Mouse (Mus musculus): ENCODE results near the gene Klrb1b.

Gene Klrb1b

DNA sequence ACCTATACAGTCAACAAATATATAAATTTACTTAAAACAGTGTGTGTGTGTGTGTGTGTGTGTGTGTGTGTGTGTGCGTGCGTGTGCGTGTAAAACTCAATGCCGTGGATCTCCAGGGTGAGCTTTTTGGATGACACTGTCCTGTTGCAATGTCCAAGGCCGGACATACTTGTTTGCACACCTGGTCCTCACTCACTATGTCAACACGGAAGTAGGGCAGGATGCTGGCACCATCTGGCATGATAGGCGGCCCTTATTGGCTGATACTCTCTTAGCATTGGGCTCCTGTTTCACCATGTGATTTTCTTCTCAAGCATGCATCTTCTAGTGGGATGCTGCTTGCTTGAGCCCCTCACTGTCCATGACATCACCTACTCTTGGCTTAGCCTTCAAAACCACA, 13.8 kb upstream of the Klrb1b start:
- peak; percentile 58 for DNase-seq

DNA sequence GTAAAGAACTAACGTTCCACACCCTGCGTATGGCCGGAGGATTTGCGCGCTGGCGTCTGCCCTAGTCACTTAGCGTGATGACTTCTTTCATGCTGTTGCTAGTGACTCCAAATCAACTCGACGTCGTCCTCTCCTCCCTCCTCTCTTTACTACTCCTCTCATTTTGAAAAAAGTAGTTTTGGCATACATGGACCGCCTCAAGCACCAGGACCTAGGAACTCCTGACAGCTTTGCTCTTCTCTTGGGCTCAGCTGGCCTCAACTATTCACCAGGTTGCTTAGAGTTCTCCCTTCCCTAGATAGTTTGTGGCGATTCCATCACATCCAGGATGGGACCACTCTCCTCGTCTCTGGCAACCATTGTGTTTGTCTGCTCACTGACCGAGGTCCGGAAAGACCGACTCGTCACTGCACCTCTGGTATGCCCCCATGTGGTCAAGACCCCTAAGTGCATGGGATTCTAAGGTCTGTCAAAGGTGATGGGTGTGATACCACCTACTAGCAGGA, 13.2 kb upstream of the Klrb1b start:
- peak; percentile 90 for DNase-seq

DNA sequence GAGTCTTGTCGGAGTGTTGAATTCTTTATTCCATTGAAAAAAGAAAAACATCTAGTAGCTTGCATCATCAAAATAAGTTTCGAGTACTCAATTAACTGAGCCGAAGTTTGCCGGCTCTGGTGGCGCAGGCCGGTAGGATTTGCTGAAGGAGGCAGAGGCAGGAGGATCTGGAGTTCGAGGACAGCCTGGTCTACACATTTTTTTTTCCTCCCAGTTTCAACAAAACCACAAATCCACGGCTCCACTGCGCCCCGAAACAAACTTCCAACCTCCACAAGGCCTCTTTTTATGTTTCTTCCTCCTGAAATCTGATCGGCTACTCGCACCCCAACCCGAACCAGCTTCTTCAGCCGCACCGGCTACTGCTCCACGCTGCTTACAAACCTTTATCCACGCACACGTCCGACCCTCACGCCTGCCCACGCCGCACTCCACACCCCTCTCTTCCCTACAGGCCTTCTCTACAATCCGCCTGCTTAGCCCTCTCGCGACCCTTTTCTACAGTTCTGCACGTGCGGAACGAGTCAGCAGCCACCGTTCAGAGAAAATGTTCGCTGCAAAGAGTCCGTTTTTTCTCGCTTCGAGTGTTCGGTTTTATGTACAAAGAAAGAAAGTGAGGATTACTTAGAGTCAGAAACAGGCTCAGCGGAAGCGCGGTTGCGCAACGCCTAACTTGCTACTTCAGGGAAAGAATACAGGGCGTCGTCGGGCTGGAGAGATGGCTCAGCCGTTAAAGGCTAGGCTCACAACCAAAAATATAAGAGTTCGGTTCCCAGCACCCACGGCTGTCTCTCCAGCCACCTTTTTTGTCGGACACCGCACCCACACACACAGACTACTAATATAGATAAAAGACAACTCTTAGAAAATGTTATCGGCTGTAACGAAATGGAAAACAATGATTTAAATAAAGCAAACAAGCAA, 12.5 kb upstream of the Klrb1b start:
- peak; percentile 87 for DNase-seq

DNA sequence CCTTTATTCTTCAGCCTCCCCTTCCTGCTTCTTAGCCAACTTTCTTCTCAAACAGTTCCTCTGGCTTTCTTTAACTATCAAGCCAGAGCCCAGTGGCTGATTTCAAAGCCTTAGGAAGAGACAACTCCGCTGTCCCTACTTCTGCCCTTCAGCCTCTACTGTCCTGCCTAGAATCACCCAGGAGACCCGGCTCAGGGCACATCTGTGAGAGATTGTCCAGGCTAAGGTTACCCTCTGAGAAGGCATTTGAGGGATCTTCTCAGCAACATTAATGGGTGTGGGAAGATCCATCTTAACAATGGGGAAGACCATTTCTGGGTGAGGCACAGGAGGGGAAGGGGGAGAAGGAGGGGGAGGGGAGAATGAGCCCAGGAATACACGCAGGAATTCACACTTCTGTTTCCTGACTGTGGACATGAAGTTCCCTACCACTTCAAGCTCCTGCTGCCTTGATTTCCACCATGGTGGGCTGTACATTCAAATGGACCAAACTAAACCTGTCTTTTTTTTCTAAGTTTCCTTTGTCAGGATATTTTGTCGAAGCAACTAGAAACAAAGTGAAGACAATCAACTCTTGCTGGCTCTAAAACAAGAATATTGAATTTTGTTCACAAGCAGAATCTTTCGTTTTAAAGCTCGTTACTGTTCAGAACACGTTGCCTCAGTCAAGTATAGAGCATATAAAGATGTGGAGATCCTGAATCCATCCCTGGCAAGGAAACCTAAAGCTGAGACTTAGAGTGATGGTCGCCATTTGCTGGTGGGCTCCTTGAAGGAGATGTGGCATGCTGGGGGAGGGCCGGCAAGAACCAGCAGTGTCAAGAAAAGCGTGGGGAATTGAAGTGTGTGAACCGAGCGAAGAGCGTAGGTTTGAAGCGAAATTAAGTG, 11.6 kb upstream of the Klrb1b start:
- DNase-seq: peak; percentile 36

- DNase-seq: no peak
Measured at GRCm38 (mm10) chr6:128836955-128837334, 10.8 kb upstream of the Klrb1b start.

GRCm38 (mm10) chr6:128836191-128836954, 10.2 kb upstream of the Klrb1b start:
- no peak for DNase-seq

DNA sequence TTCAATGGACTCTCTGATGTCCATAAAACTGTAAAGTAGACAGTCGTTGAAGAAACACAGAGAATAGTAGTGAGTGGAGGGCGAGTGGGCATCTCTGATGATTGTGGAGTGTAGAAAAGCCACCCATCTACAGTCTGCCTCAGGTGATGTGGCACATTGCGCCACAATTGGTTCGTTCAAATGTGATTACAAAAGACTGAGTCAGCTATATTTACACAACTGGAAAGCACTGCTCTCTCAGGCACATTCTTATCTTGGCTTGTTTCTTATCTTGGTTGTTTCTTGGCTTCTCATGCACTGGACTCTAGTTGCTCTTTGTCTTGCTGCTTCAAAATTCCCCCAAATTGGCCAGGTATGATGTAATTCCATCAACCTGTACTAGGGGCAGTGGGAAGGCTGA, 9.4 kb upstream of the Klrb1b start:
- DNase-seq: no peak

DNA sequence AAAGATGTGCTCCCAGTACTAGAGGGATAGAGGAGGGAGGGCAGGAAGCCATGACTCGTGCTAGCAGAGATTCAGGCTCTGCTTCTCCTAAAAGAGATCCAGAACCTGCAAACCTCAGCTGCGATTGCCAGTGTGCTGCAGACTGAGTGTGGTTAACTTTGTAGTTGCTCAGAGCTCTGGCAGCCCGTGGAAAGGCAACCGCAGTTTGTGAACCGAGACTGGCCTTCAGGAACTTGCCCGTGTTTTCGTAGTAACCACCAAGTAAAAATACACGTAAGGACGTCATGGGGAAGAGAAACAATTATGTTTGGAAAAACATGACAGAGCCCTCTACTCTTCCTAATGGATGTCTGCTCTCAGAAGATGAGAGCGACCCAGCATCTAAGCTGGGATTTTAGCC, 6.9 kb upstream of the Klrb1b start:
- DNase-seq: no peak

DNA sequence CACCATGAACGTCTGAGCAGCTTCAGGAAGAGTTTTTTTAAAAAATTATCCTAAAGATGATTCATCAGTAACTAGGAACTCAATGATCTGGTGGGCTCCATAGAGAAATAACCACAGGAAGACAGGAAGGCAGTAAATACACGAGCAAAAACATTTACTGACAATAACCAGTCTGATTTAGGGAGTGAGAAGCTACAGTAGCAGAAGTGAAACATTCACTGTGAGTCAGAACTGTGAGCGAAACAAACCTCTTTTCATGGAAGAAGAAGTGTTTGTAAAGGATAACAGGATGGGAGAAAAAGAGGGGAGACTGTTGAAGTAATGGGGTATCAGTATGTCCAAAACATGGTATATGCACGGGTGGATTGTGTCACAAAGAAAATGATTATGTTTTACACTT, 3.7 kb upstream of the Klrb1b start:
- no peak for DNase-seq

GRCm38 (mm10) chr6:128826781-128827180, 650 bp upstream of the Klrb1b start:
- no peak for DNase-seq

DNA sequence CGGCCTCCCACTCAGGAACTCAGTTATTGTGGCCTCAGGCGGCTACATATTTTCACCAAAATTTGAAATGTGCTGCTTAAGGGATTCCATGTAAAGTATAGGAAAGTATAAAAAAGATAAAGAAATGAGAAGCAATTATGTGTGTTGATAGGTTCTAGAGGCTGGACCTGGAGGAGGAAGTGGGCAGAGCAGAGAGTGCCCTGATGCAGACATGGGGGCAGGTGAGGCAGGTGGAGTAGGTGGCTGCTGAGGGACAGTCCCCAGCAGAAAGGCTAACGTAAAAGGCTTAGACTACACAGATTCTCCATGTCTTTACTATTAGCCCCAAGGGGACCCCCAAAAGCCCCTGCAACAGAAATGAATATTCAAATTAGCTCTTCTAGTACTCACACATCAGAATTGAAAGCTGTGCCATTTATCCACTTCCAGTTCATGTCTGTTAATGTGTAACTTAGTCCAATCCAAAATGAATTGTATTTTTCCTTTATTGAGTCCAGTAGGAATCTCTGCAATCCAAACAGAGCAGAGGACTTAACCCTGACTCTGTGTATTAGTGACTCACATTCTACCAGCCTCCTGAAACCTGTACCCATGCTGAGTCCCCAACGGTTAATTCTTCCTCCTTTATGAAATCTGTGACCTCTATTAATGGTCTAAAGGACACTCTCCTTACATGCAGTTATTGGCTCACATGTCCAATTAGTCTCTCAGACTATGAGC, 7.9 kb downstream of the Klrb1b start:
- DNase-seq: no peak

DNA sequence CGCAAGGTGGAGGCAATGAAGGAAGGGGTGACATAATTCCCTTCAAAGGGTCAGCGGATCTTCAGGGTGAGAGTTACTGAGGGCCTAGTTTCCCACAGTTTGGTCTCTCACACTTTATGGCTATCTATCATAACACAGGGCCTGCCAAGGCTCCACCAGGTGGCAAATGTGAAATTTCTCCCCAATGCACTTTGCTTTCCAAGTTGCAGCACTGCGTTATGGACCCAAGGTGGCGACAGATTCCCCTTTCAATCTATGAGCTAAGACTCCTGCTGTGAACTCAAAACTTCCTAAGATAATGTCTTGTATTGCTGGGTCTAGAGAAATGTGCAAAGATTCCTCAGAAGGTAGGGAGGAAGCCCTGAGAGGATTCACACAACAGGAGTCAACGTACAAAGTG, 17.6 kb downstream of the Klrb1b start:
- DNase-seq: no peak

DNA sequence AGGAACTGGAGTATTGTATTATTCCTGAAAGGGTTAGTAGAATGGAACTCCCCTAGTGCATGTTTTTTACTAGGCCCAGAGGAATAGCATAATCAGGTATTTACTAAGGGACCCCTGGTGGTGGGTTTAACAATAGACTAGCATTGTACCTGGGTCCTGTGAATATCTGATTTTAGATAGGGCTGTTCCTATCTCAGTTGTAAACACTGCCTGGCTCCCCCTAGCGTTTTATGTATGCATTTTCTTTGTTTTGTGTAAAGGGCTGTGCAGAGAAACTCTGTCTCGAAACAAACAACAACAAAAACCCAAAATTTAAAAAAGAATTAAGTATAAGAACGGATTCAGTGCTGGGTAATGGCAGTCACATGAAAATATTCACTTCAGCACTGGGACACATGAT, 19.1 kb downstream of the Klrb1b start:
- no peak for DNase-seq

DNA sequence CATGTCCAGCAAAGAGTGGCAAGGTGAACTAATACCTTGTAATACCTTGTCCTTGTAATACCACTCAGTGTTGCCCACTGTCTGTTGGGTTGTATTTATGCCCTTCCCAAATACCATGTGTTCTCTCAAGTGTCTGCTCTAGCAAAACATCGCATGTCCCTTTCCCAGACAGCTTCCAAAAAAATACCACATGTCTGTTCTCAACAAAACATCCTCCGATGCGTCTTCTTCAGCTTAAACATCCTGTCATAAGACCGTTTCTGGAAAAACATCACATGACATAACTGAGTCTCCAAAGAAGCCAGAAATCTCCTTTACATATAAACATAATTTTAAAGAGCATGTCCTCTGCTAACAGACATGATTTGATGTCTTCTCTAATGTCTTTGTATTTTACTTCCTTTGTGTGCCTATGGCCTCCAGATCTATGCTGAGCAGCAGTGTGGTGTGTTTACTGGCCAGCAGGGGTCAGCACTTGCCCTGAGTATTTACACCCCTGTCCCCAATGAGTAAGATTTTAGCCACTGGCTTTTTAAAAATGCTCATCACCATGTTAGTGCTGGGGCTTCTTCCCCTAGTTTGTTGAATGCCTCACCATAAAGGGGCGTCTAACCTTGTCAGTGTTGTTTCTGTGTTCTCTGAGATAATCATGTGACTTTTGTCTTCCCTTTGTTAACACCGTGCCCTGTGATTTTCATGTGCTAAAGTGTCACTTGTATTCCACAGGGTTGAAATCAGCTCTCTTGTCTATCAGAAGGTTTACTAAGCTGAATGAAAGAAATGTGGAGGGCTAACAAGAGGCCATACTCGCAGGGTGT, 21.1 kb downstream of the Klrb1b start:
- peak; percentile 38 for DNase-seq

DNA sequence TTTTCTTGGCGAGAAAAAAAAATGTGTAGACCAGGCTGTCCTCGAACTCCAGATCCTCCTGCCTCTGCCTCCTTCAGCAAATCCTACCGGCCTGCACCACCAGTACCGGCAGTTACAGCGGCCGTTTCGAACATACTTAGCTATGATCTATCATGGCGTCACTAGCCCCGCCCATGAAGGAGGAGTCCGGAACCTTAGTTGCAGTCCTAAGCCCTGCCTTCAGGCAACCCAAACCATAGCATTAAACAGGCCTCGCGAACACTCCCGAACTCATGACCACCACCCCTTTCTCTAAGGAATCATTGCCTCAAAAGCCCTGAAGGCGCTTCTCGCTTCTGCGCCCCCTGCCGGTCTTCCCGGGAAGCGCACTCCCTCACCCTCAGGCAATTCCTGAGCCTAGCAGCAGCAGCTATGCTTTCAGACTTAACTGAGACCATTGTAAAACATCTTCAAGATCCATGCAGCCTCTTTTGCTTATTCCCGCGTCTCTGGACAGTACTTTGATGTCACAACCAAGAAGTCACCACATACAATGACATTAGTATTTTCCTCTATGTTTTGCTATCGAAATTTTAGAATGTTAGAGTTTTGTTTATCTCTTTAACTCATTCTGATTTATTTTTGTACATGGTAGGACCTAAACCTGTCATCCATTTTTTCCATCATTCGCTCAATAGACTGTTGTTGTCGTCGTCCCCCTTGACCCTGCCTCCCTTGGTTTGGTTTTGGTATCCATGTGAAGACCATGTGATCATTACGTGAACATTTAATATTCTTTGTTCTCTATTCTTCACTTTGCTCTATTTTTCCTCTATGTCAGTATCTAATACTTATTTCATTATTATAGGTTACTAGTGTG, 22.9 kb downstream of the Klrb1b start:
- DNase-seq: peak; percentile 97

GRCm38 (mm10) chr6:128802557-128802956, 23.6 kb downstream of the Klrb1b start:
- no peak for DNase-seq

DNA sequence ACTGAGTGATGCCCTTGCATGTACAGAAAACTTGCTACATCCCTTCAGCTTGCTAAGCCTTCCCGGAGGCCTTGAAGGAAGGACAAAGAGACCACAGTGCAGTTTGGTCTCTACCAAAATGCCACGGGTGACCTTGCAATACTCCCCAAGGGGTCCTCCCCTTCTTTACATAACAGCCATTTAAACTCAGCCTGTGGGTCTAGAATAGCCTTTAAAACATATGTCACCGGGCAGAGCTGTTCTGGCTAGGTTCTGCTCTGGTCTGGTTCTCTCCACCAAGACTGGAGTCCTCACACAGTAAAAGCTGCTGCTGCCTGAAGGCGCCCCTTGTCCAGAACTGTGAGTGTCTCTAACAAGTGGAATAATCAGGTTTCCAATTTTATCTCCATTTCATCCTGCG, 25.4 kb downstream of the Klrb1b start:
- DNase-seq: peak; percentile 10

- DNase-seq: no peak
Measured at GRCm38 (mm10) chr6:128799896-128800270, 26.2 kb downstream of the Klrb1b start.

DNA sequence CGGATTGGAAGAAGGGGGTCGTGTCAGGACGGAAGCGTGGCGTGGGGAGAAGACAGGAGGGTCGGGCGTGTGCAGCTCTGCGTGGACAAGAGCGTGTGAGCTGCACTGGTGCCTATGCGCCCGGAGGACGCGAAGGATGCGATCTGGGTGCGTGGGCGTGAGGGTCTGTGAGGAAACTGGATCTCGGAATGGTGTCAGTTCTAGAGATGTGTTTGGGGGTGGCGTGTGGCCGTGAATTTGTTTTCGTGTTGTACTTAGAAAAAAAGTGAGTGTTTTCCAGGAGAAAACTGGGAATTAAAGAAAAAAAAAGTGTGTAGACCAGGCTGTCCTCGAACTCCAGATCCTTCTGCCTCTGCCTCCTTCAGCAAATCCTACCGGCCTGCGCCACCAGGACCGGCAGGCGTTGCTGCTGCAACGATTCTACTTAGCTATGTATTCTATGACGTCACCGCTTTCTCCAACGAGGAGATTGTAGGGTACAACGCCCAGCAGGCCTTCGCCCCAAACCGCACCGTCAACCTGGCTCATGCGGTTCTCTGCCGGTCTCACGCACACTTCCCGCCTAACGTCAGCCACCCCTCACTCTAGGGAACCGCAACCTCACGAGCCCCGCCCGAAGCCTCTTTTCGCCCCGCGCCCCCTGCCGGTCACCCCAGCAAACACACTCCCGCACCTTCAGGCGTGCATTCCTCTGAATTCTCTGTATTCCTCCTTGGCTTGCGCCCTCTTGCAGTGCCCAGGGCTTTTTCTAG, 26.8 kb downstream of the Klrb1b start:
- DNase-seq: peak; percentile 93

DNA sequence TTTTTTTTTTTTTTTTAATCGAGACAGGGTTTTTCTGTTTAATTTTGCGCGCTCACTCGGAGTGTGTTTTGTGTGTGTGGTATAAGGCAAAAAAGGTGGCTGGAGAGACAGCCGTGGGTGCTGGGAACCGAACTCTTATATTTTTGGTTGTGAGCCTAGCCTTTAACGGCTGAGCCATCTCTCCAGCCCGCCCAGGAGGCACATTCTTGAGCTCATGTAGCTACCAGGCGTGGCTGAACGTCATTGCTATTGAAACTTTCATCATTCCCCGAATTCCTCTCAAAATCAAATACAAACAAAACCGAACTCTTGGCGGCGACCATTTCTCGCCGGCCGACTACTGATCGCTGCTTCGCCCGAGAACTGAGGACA, 27.4 kb downstream of the Klrb1b start:
- DNase-seq: peak; percentile 82
